Mouse (Mus musculus): ENCODE measurements around the gene Prkn. TPM values are rescaled to one million over a fixed set of nuclear protein-coding genes. Genes with fewer than 3 reads are reported as not detected.

The Prkn gene
- total and polyA plus RNA-seq, 3 experiments, result 0.39 to 0.50 TPM; not detected in 1

- Histone ChIP-seq H3K4me1 (ENCODE audit: control insufficient read depth in 1 of 2, insufficient read depth in 2 of 2, low read length in 2 of 2) (peaks cover 0 to 29% of the 10 kb centered on the region in 2 experiments; a peak in 2 of 4 replicates), H3K9me3 (replicated peaks; ENCODE audit: insufficient read depth, low read length) (no peaks in the 10 kb centered on the region), H3K79me2 (ENCODE audit: control insufficient read depth, insufficient read depth, low read length, poor library complexity) (no peaks in the 10 kb centered on the region), H3K27ac (ENCODE audit: control insufficient read depth, low read depth, low read length) (peak overlapping the region; percentile 90), H3K9ac (ENCODE audit: control insufficient read depth, low read depth, low read length, poor library complexity, severe bottlenecking) (peak overlapping the region; percentile 52), H3K4me3 (ENCODE audit: control insufficient read depth in 1 of 2, insufficient read depth in 1 of 2, low read depth in 2 of 2, low read length in 2 of 2) (peak overlapping the region; percentile 44 to 48), H3K36me3 (ENCODE audit: control insufficient read depth in 1 of 2, insufficient read depth in 2 of 2, low read length in 2 of 2) (peaks cover 0 to 16% of the 10 kb centered on the region in 2 experiments; a peak in 2 of 4 replicates), H3K27me3 (ENCODE audit: control insufficient read depth in 1 of 2, insufficient read depth in 2 of 2, low read length in 2 of 2) (no peaks in the 10 kb centered on the region)
- peak; percentile 92 for DNase-seq (ENCODE audit: low read depth, low spot score)
- TF ChIP-seq CHD2 (IDR thresholded peaks at IDR 0.05; ENCODE audit: low read length) (no peak), MAFK (IDR thresholded peaks at IDR 0.05; ENCODE audit: borderline replicate concordance, low read depth, low read length) (peak; percentile 82; the same call in 1 of the 2 replicates), HCFC1 (IDR thresholded peaks at IDR 0.05; ENCODE audit: low read depth, low read length) (0 out of 2 replicates have a peak, but pooled peaks have one; percentile 38), NRF1 (IDR thresholded peaks at IDR 0.05; ENCODE audit: insufficient read depth, low read depth, low read length, poor library complexity, severe bottlenecking) (no peak), POLR2A (IDR thresholded peaks at IDR 0.05; ENCODE audit: control insufficient read depth in 1 of 2, insufficient read depth in 1 of 2, low read depth in 1 of 2, low read length in 2 of 2, poor library complexity in 1 of 2) (no peak), UBTF (IDR thresholded peaks at IDR 0.05; ENCODE audit: borderline replicate concordance, insufficient read depth, low read depth, low read length) (no peak), ZKSCAN1 (IDR thresholded peaks at IDR 0.05; ENCODE audit: low read depth, low read length) (no peak), MYB (IDR thresholded peaks at IDR 0.05; ENCODE audit: low read depth, low read length) (no peak), ZNF384 (IDR thresholded peaks at IDR 0.05; ENCODE audit: low read depth, low read length) (peak; percentile 23; the same call in 1 of the 2 replicates), ZC3H11A (IDR thresholded peaks at IDR 0.05; ENCODE audit: low read depth, low read length) (peak; percentile 95), NELFE (IDR thresholded peaks at IDR 0.05; ENCODE audit: low read depth, low read length) (no peak), TAL1 (IDR thresholded peaks at IDR 0.05; ENCODE audit: low read length) (no peak), POLR2AphosphoS2 (IDR thresholded peaks at IDR 0.05; ENCODE audit: low read length) (no peak), ZMIZ1 (IDR thresholded peaks at IDR 0.05; ENCODE audit: low read depth, low read length) (no peak), MAX (IDR thresholded peaks at IDR 0.05; ENCODE audit: low read length) (peak; percentile 36; the same call in 1 of the 2 replicates), EP300 (IDR thresholded peaks at IDR 0.05; ENCODE audit: low read depth in 1 of 2, low read length in 2 of 2) (no peak; a peak in 2 of 4 replicates), TCF12 (IDR thresholded peaks at IDR 0.05; ENCODE audit: low read depth, low read length) (0 out of 2 replicates have a peak, but pooled peaks have one; percentile 25), POLR2AphosphoS5 (IDR thresholded peaks at IDR 0.05; ENCODE audit: borderline replicate concordance, low read depth, low read length) (no peak), MAZ (IDR thresholded peaks at IDR 0.05; ENCODE audit: low read depth, low read length) (0 out of 2 replicates have a peak, but pooled peaks have one; percentile 28), SMC3 (IDR thresholded peaks at IDR 0.05; ENCODE audit: low read depth, low read length) (peak; percentile 98), MYC (IDR thresholded peaks at IDR 0.05; ENCODE audit: low read depth, low read length) (no peak), KAT2A (conservative IDR thresholded peaks at IDR 0.05; ENCODE audit: low read depth, low read length) (no peak), TBP (IDR thresholded peaks at IDR 0.05; ENCODE audit: low read depth, low read length) (no peak), CTCF (IDR thresholded peaks at IDR 0.05 in 2 of 3, conservative IDR thresholded peaks at IDR 0.05 in 1 of 3; ENCODE audit: control insufficient read depth in 1 of 3, insufficient read depth in 1 of 3, low read depth in 2 of 3, low read length in 3 of 3, poor library complexity in 1 of 3, severe bottlenecking in 1 of 3) (peak; percentile 89 to 99 (median 98)), BHLHE40 (IDR thresholded peaks at IDR 0.05; ENCODE audit: borderline replicate concordance, low read depth, low read length) (0 out of 2 replicates have a peak, but pooled peaks have one; percentile 32), E2F4 (IDR thresholded peaks at IDR 0.05; ENCODE audit: borderline replicate concordance, low read depth, low read length) (no peak), RCOR1 (IDR thresholded peaks at IDR 0.05; ENCODE audit: low read depth, low read length) (no peak), ELF1 (IDR thresholded peaks at IDR 0.05; ENCODE audit: low read depth, low read length) (peak; percentile 58), SIN3A (IDR thresholded peaks at IDR 0.05; ENCODE audit: low read length) (peak; percentile 66), USF2 (IDR thresholded peaks at IDR 0.05; ENCODE audit: borderline replicate concordance in 1 of 2, insufficient read depth in 1 of 2, low read depth in 1 of 2, low read length in 2 of 2) (no peak), GATA1 (IDR thresholded peaks at IDR 0.05; ENCODE audit: low read depth, low read length) (no peak), CHD1 (IDR thresholded peaks at IDR 0.05; ENCODE audit: low read depth, low read length) (no peak), JUND (IDR thresholded peaks at IDR 0.05; ENCODE audit: low read depth, low read length) (no peak; the same call in 1 of the 2 replicates), MEF2A (IDR thresholded peaks at IDR 0.05; ENCODE audit: extremely low read depth, insufficient replicate concordance, low read depth, low read length, poor library complexity, severe bottlenecking) (no peak), ETS1 (IDR thresholded peaks at IDR 0.05; ENCODE audit: low read depth, low read length) (peak; percentile 33; the same call in 1 of the 2 replicates), MXI1 (IDR thresholded peaks at IDR 0.05; ENCODE audit: low read depth, low read length) (no peak), RAD21 (IDR thresholded peaks at IDR 0.05; ENCODE audit: low read depth, low read length) (peak; percentile 96)
These were observed 1199.0 kb downstream of the Prkn start for GRCm38 (mm10) chr17:12039188-12039587.

Data from MEL (cell line).